Mouse (Mus musculus) neural tube, embryonic 10.5 days (tissue): Measurements from ENCODE around the gene Smim26.
"Not testable (repeated sequence)": the region's sequence is repeated elsewhere in the genome, so short reads cannot be mapped to it uniquely, and the experiment has no call there.

Experiments used
- DNase-seq: peaks from one replicate; pipeline ENCODE4 v3.0.0-alpha.2; 2017; ENCODE audit warnings: low spot score; ENCODE audit errors: extremely low spot score

The Smim26 gene

GRCm38 (mm10) chr2:144593951-144594651, at the start of gene Smim26:
TSS of gene Smim26 (plus strand) at chr2:144594054.
- peak; percentile 76 for DNase-seq

GRCm38 (mm10) chr2:144544630-144545029, 49.2 kb upstream of the Smim26 start:
- no peak for DNase-seq

- no peak for DNase-seq
These were observed 48.8 kb upstream of the Smim26 start for GRCm38 (mm10) chr2:144545061-144545460.

- no peak for DNase-seq
These were observed 48.4 kb upstream of the Smim26 start for GRCm38 (mm10) chr2:144545481-144545880.

- DNase-seq, result no peak
These were observed 46.3 kb upstream of the Smim26 start for GRCm38 (mm10) chr2:144547559-144547958.

GRCm38 (mm10) chr2:144550529-144550928, 43.3 kb upstream of the Smim26 start, which contains the start of gene Rbbp9:
TSS of gene Rbbp9 (minus strand) at chr2:144550869.
- DNase-seq, result peak; percentile 79

- DNase-seq, result no peak
These were observed 39.9 kb upstream of the Smim26 start for GRCm38 (mm10) chr2:144553905-144554304.

- DNase-seq, result no peak
These were observed 38.5 kb upstream of the Smim26 start for GRCm38 (mm10) chr2:144555286-144555819.

GRCm38 (mm10) chr2:144555820-144556552, 37.9 kb upstream of the Smim26 start, which contains the start of gene Sec23b:
TSS of gene Sec23b (plus strand) at chr2:144556229.
- DNase-seq, result peak; percentile 90

- no peak for DNase-seq
These were observed 5.1 kb upstream of the Smim26 start for GRCm38 (mm10) chr2:144588723-144589122.

GRCm38 (mm10) chr2:144593036-144593435, 818 bp upstream of the Smim26 start:
- not testable (repeated sequence) for DNase-seq

GRCm38 (mm10) chr2:144598006-144598405, 4.2 kb downstream of the Smim26 start:
- DNase-seq, result no peak

- DNase-seq, result peak; percentile 87
These were observed 6.2 kb downstream of the Smim26 start, which contains the start of gene Dtd1 for GRCm38 (mm10) chr2:144599831-144600687. TSS of gene Dtd1 (plus strand) at chr2:144599897.

- DNase-seq, result no peak
These were observed 7.7 kb downstream of the Smim26 start for GRCm38 (mm10) chr2:144601576-144601975.

GRCm38 (mm10) chr2:144613956-144614355, 20.1 kb downstream of the Smim26 start:
- no peak for DNase-seq

- no peak for DNase-seq
These were observed 23.4 kb downstream of the Smim26 start for GRCm38 (mm10) chr2:144617074-144617874.

GRCm38 (mm10) chr2:144621491-144621890, 27.6 kb downstream of the Smim26 start:
- no peak for DNase-seq

GRCm38 (mm10) chr2:144633551-144633950, 39.7 kb downstream of the Smim26 start:
- no peak for DNase-seq

GRCm38 (mm10) chr2:144634231-144634630, 40.4 kb downstream of the Smim26 start:
- DNase-seq, result no peak

- no peak for DNase-seq
These were observed 40.9 kb downstream of the Smim26 start for GRCm38 (mm10) chr2:144634729-144635128.
